11 mouse cellular contexts compared by ENCODE assay signal in genomic region chr2:26119310-26119592, GRCm38 (mm10). TPM values are rescaled to one million over a fixed set of nuclear protein-coding genes. Genes with fewer than 3 reads are reported as not detected.
A peak's percentile ranks its signal among the peaks of the same experiment; 100 is the strongest.
DNase-seq lines count a peak whose midpoint lies in the region; ATAC-seq and TF ChIP-seq lines count a peak whose summit lies in the region.
"Had no signal": no experiment of that assay in that cellular context is flagged by ENCODE, and none has a peak within 500 bp of the region (broad histone marks: within the 10 kb centered on the region; RNA-seq: fewer than 3 reads in every experiment).

No protein-coding gene starts in this region.

- no peak overlapping the region for H3K4me2 ChIP-seq in heart, embryonic 13.5 days
- H3K4me2 ChIP-seq in neural tube, embryonic 15.5 days, result no peak overlapping the region
- H3K4me2 ChIP-seq: forebrain, embryonic 13.5 days had no signal

- H3K27ac ChIP-seq in heart, embryonic 13.5 days (replicated peaks), result peak overlapping the region; percentile 72
- peak overlapping the region; percentile 80 for H3K27ac ChIP-seq in layer of hippocampus, adult 2 months
- H3K27ac ChIP-seq in embryonic fibroblast, embryonic 13.5 days (ENCODE audit: insufficient read depth, low read length), result peak overlapping the region; percentile 63
- H3K27ac ChIP-seq in neural tube, embryonic 15.5 days (replicated peaks), result peak overlapping the region; percentile 42; the same call in 1 of the 2 replicates
- H3K27ac ChIP-seq: forebrain, embryonic 13.5 days had no signal

- DNase-seq in heart, adult 8-10 months (ENCODE audit: low spot score), result no peak
- no peak for DNase-seq in layer of hippocampus, adult 2 months (ENCODE audit: low spot score in 2 of 2)
- no peak for DNase-seq in layer of hippocampus, adult 8-10 months (ENCODE audit: low spot score in 2 of 2)
- no peak for DNase-seq in urinary bladder, postnatal 4 days (ENCODE audit: low spot score in 2 of 2)
- DNase-seq in cerebellum, adult 8-10 months, result no peak
- DNase-seq: cerebellum, adult 11 months; thymus, postnatal 25 days had no signal

- H3K4me1 ChIP-seq in heart, embryonic 13.5 days, result peaks cover 57% of the 10 kb centered on the region
- H3K4me1 ChIP-seq in embryonic fibroblast, embryonic 13.5 days (ENCODE audit: control insufficient read depth, insufficient read depth, low read length), result peaks cover 10% of the 10 kb centered on the region
- peaks cover 33% of the 10 kb centered on the region for H3K4me1 ChIP-seq in neural tube, embryonic 15.5 days

- no peak overlapping the region for H3K4me3 ChIP-seq in heart, embryonic 13.5 days
- no peak overlapping the region for H3K4me3 ChIP-seq in layer of hippocampus, adult 2 months
- no peak overlapping the region for H3K4me3 ChIP-seq in embryonic fibroblast, embryonic 13.5 days (ENCODE audit: insufficient read depth, low read length)
- no peak overlapping the region for H3K4me3 ChIP-seq in neural tube, embryonic 15.5 days (replicated peaks)
- H3K4me3 ChIP-seq: forebrain, embryonic 13.5 days had no signal

- H3K9ac ChIP-seq in heart, embryonic 13.5 days, result peak overlapping the region; percentile 74
- no peak overlapping the region for H3K9ac ChIP-seq in neural tube, embryonic 15.5 days (replicated peaks)
- H3K9ac ChIP-seq: forebrain, embryonic 13.5 days had no signal

- WGBS in heart, embryonic 13.5 days, result 21% methylated on average over 2 of the region's 2 CpGs
- WGBS in neural tube, embryonic 15.5 days, result 22% methylated on average over 2 of the region's 2 CpGs

- ATAC-seq in heart, embryonic 13.5 days (ENCODE audit: extremely low read depth, insufficient number of reproducible peaks, low FRiP score, low TSS enrichment), result no peak
- ATAC-seq in neural tube, embryonic 15.5 days (ENCODE audit: low FRiP score), result no peak
- ATAC-seq: forebrain, embryonic 13.5 days had no signal

- no peaks in the 10 kb centered on the region for H3K9me3 ChIP-seq in heart, embryonic 13.5 days
- H3K9me3 ChIP-seq in neural tube, embryonic 15.5 days (replicated peaks), result no peaks in the 10 kb centered on the region
- H3K9me3 ChIP-seq: forebrain, embryonic 13.5 days had no signal

- TF ChIP-seq POLR2A in embryonic fibroblast, embryonic 13.5 days (IDR thresholded peaks at IDR 0.05; ENCODE audit: low read depth, low read length), result no peak

- H3K27me3 ChIP-seq in heart, embryonic 13.5 days (replicated peaks), result peaks cover 38% of the 10 kb centered on the region
- peaks cover 36% of the 10 kb centered on the region for H3K27me3 ChIP-seq in neural tube, embryonic 15.5 days (replicated peaks)

- TF ChIP-seq CTCF in layer of hippocampus, adult 2 months (conservative IDR thresholded peaks at IDR 0.05), result no peak
- no peak for TF ChIP-seq CTCF in embryonic fibroblast, embryonic 13.5 days (IDR thresholded peaks at IDR 0.05; ENCODE audit: borderline replicate concordance, insufficient read depth, low read length)

- no peaks in the 10 kb centered on the region for H3K36me3 ChIP-seq in heart, embryonic 13.5 days
- no peaks in the 10 kb centered on the region for H3K36me3 ChIP-seq in neural tube, embryonic 15.5 days

RNA-seq across cellular contexts. Expression of gene Nacc2, which starts 3.8 kb away (rescaled TPM):
- 5.4 and 6.1 TPM in 2 replicates for polyA plus RNA-seq in heart, embryonic 13.5 days (2015; fragmentation: Nextera tagmentation; extraction: Ambion mirVana)
- 10 to 100 TPM; 27.6 to 44.2 (median 31.7) TPM for total RNA-seq in heart, adult 8-10 months (2022)
- 10 to 100 TPM; 59.8 to 61.4 TPM for total RNA-seq in layer of hippocampus, adult 2 months (2021)
- total RNA-seq in layer of hippocampus, adult 8-10 months (2022), result 10 to 100 TPM; 64.1 to 75.4 (median 65.3) TPM
- polyA plus RNA-seq in embryonic fibroblast, embryonic 13.5 days (2011; ENCODE audit: insufficient read length, low read depth, missing spikeins), result 21.1 and 23.1 TPM in 2 replicates
- 22.9 and 23.6 TPM in 2 replicates for polyA plus RNA-seq in neural tube, embryonic 15.5 days (2015; fragmentation: Nextera tagmentation; extraction: Ambion mirVana)
